ENCODE assay signal across 19 mouse cellular contexts in genomic region chr6:94604072-94604471, GRCm38 (mm10).
DNase-seq lines count a peak whose midpoint lies in the region; ATAC-seq lines count a peak whose summit lies in the region.
"Had no signal": no experiment of that assay in that cellular context is flagged by ENCODE, and none has a peak within 500 bp of the region (broad histone marks: within the 10 kb centered on the region; RNA-seq: fewer than 3 reads in every experiment).

No protein-coding gene starts in this region.

- H3K36me3 ChIP-seq in limb, embryonic 11.5 days (ENCODE audit: control insufficient read depth, insufficient read depth, low read length), result peaks cover 9% of the 10 kb centered on the region
- peaks cover 67% of the 10 kb centered on the region for H3K36me3 ChIP-seq in limb, embryonic 10.5 days
- peaks cover 56% of the 10 kb centered on the region for H3K36me3 ChIP-seq in embryonic facial prominence, embryonic 14.5 days (ENCODE audit: control insufficient read depth, insufficient read depth, low read length)
- peaks cover 32% of the 10 kb centered on the region for H3K36me3 ChIP-seq in intestine, embryonic 15.5 days

- no peak overlapping the region for H3K9ac ChIP-seq in limb, embryonic 11.5 days (ENCODE audit: low read length)
- H3K9ac ChIP-seq in embryonic facial prominence, embryonic 14.5 days (ENCODE audit: low read depth, low read length), result no peak overlapping the region
- no peak overlapping the region for H3K9ac ChIP-seq in intestine, embryonic 15.5 days
- H3K9ac ChIP-seq: forebrain, embryonic 12.5 days; heart, embryonic 15.5 days; hindbrain, embryonic 13.5 days; neural tube, embryonic 15.5 days had no signal

- peak; percentile 41 for DNase-seq in embryo, embryonic 11 days
- DNase-seq in embryo, embryonic 10.5 days (ENCODE audit: low spot score), result no peak
- DNase-seq in limb, embryonic 11.5 days (ENCODE audit: low spot score), result no peak
- no peak for DNase-seq in limb, embryonic 10.5 days (ENCODE audit: low spot score)
- DNase-seq in embryonic facial prominence, embryonic 14.5 days (ENCODE audit: low spot score), result peak; percentile 85
- peak; percentile 35 for DNase-seq in retina, postnatal 1 day
- DNase-seq in layer of hippocampus, adult 9-11 months, result no peak
- DNase-seq: cerebellum, adult 18-20 months; heart, adult 18-20 months; right cerebral cortex, adult 18-20 months; thymus, postnatal 36 days had no signal

- H3K4me1 ChIP-seq in limb, embryonic 11.5 days (ENCODE audit: control insufficient read depth, insufficient read depth, low read length), result peaks cover 12% of the 10 kb centered on the region
- peaks cover 20% of the 10 kb centered on the region for H3K4me1 ChIP-seq in limb, embryonic 10.5 days
- peaks cover 3% of the 10 kb centered on the region; the same call in 1 of the 2 replicates for H3K4me1 ChIP-seq in embryonic facial prominence, embryonic 14.5 days (ENCODE audit: control insufficient read depth, insufficient read depth, low read length)
- no peaks in the 10 kb centered on the region for H3K4me1 ChIP-seq in intestine, embryonic 15.5 days (replicated peaks)

- H3K4me3 ChIP-seq in limb, embryonic 11.5 days (ENCODE audit: low read depth, low read length), result no peak overlapping the region
- H3K4me3 ChIP-seq in limb, embryonic 10.5 days, result no peak overlapping the region
- H3K4me3 ChIP-seq in embryonic facial prominence, embryonic 14.5 days (ENCODE audit: low read depth, low read length), result no peak overlapping the region
- H3K4me3 ChIP-seq in intestine, embryonic 15.5 days (replicated peaks), result no peak overlapping the region
- H3K4me3 ChIP-seq: forebrain, embryonic 12.5 days; heart, embryonic 15.5 days; hindbrain, embryonic 13.5 days; neural tube, embryonic 15.5 days had no signal

- no peaks in the 10 kb centered on the region for H3K27me3 ChIP-seq in limb, embryonic 11.5 days (ENCODE audit: control insufficient read depth, insufficient read depth, low read length)
- no peaks in the 10 kb centered on the region for H3K27me3 ChIP-seq in limb, embryonic 10.5 days (ENCODE audit: low read depth, poor library complexity, severe bottlenecking)
- H3K27me3 ChIP-seq in embryonic facial prominence, embryonic 14.5 days (replicated peaks; ENCODE audit: control insufficient read depth, insufficient read depth, low read length), result no peaks in the 10 kb centered on the region
- no peaks in the 10 kb centered on the region for H3K27me3 ChIP-seq in intestine, embryonic 15.5 days (replicated peaks)
- H3K27me3 ChIP-seq: forebrain, embryonic 12.5 days; heart, embryonic 15.5 days; hindbrain, embryonic 13.5 days; neural tube, embryonic 15.5 days had no signal

- 64% methylated on average over 3 of the region's 3 CpGs for WGBS in limb, embryonic 11.5 days
- WGBS in limb, embryonic 10.5 days, result 84% methylated on average over 3 of the region's 3 CpGs
- 28% methylated on average over 3 of the region's 3 CpGs for WGBS in embryonic facial prominence, embryonic 14.5 days
- 68% methylated on average over 3 of the region's 3 CpGs for WGBS in intestine, embryonic 15.5 days

- no peak overlapping the region for H3K4me2 ChIP-seq in limb, embryonic 11.5 days (ENCODE audit: low read depth, severe bottlenecking)
- no peak overlapping the region for H3K4me2 ChIP-seq in embryonic facial prominence, embryonic 14.5 days (ENCODE audit: low read depth, low read length)
- no peak overlapping the region for H3K4me2 ChIP-seq in intestine, embryonic 15.5 days (replicated peaks)
- H3K4me2 ChIP-seq: forebrain, embryonic 12.5 days; heart, embryonic 15.5 days; hindbrain, embryonic 13.5 days; liver, embryonic 11.5 days; neural tube, embryonic 15.5 days had no signal

- 0 out of 2 replicates have a peak, but pooled peaks have one; percentile 27 for ATAC-seq in limb, embryonic 11.5 days (ENCODE audit: insufficient number of reproducible peaks, low FRiP score, low TSS enrichment, low read depth)
- peak; percentile 73 for ATAC-seq in embryonic facial prominence, embryonic 14.5 days (ENCODE audit: low read depth)
- ATAC-seq in intestine, embryonic 15.5 days, result no peak
- ATAC-seq: intestine, postnatal 0 days had no signal

- H3K9me3 ChIP-seq in limb, embryonic 11.5 days (ENCODE audit: control insufficient read depth, low read length), result no peaks in the 10 kb centered on the region
- no peaks in the 10 kb centered on the region for H3K9me3 ChIP-seq in limb, embryonic 10.5 days (replicated peaks)
- H3K9me3 ChIP-seq in embryonic facial prominence, embryonic 14.5 days (ENCODE audit: control insufficient read depth, low read length), result no peaks in the 10 kb centered on the region
- H3K9me3 ChIP-seq in intestine, embryonic 15.5 days, result no peaks in the 10 kb centered on the region
- H3K9me3 ChIP-seq: forebrain, embryonic 12.5 days; heart, embryonic 15.5 days; hindbrain, embryonic 13.5 days; neural tube, embryonic 15.5 days had no signal

- no peak overlapping the region for H3K27ac ChIP-seq in limb, embryonic 11.5 days (replicated peaks; ENCODE audit: low read depth, low read length)
- no peak overlapping the region for H3K27ac ChIP-seq in limb, embryonic 10.5 days
- 0 out of 2 replicates have a peak overlapping the region, but pooled peaks have one; percentile 64 for H3K27ac ChIP-seq in embryonic facial prominence, embryonic 14.5 days (replicated peaks; ENCODE audit: low read depth, low read length)
- no peak overlapping the region for H3K27ac ChIP-seq in intestine, embryonic 15.5 days
- H3K27ac ChIP-seq: forebrain, embryonic 12.5 days; heart, embryonic 15.5 days; hindbrain, embryonic 13.5 days; neural tube, embryonic 15.5 days; stomach, postnatal 0 days had no signal

Comparison
In these comparisons a context has a peak if more than half of its experiments do, and no peak if none do; other contexts are left out.
1. DNase-seq: peak in embryo, embryonic 11 days (single experiment), embryonic facial prominence, embryonic 14.5 days (single experiment) and retina, postnatal 1 day (single experiment); none in embryo, embryonic 10.5 days (single experiment), limb, embryonic 11.5 days (single experiment), limb, embryonic 10.5 days (single experiment) and layer of hippocampus, adult 9-11 months (single experiment).